In the genomic region with DNA sequence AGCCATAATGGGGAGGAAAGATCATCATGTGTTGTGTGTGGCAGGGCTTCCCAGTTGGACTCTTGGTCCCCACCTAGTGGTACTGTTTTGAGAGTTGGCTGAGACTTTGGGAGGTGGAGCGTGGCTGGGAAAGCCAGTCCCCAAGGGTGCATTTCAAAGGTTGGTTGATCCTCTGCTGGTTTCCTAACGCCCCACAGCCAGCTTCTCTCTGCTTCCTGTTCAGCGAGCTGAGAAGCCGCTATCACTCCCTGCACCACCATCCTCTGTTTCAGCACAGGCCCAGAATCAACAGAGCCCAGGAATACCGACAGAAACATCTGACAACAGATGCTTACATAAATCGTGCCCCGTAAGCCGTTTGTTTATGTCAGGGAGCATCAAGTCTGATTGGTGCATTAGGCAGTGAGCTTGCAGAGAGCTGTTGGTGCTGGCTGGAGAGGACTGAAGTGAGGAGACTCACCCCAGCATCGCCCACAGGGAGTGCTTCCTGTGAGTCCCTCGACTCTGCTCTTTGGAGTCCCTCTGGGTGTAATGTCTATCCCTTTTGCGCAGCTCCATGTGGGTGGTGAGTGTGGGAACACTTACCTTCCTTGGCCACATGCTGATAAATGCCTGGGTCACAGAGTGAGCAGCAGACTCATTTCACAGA, we compare ENCODE assay signal across 7 mouse cellular contexts.
A peak's percentile ranks its signal among the peaks of the same experiment; 100 is the strongest.
DNase-seq lines count a peak whose midpoint lies in the region; ATAC-seq and TF ChIP-seq lines count a peak whose summit lies in the region.

No protein-coding gene starts in this region.

- TF ChIP-seq POLR2A in CH12.LX (IDR thresholded peaks at IDR 0.05; ENCODE audit: low read depth, low read length) = no peak

- peak; percentile 84 for ATAC-seq in Patski
- ATAC-seq in heart, postnatal 0 days (ENCODE audit: insufficient read depth, low read depth) = peak; percentile 85
- peak; percentile 81 for ATAC-seq in lung, postnatal 0 days

- WGBS in heart, postnatal 0 days = 3% methylated on average over 11 of the region's 11 CpGs
- 3% methylated on average over 11 of the region's 11 CpGs for WGBS in lung, postnatal 0 days

- no peaks in the 10 kb centered on the region for H3K9me3 ChIP-seq in CH12.LX (replicated peaks; ENCODE audit: low read length)
- H3K9me3 ChIP-seq in heart, postnatal 0 days (replicated peaks; ENCODE audit: control insufficient read depth, low read length) = no peaks in the 10 kb centered on the region
- H3K9me3 ChIP-seq in lung, postnatal 0 days (ENCODE audit: low read length) = no peaks in the 10 kb centered on the region

- H3K9ac ChIP-seq in CH12.LX (ENCODE audit: insufficient read depth, low read depth) = no peak overlapping the region
- no peak overlapping the region for H3K9ac ChIP-seq in heart, postnatal 0 days (replicated peaks; ENCODE audit: low read depth, low read length)
- H3K9ac ChIP-seq in lung, postnatal 0 days (replicated peaks; ENCODE audit: low read depth) = no peak overlapping the region

- dilution Hi-C loops in CH12.LX (cut with MboI; ENCODE audit: extremely low pct_ligation_motif_present, extremely low pct_unique_long_range_greater_than_20kb, low sequenced_read_pairs) = no loop called here

- peak; percentile 32 to 89; a peak in 2 of 4 replicates for TF ChIP-seq CTCF in CH12.LX (conservative IDR thresholded peaks at IDR 0.05 in 1 of 2, IDR thresholded peaks at IDR 0.05 in 1 of 2; ENCODE audit: low read depth in 2 of 2, low read length in 2 of 2)
- peak; percentile 73 for TF ChIP-seq CTCF in Patski (IDR thresholded peaks at IDR 0.05)
- peak; percentile 78 for TF ChIP-seq CTCF in heart, postnatal 0 days (IDR thresholded peaks at IDR 0.05; ENCODE audit: low read depth)
- peak; percentile 73 for TF ChIP-seq CTCF in layer of hippocampus, adult 2 months (conservative IDR thresholded peaks at IDR 0.05)
- peak; percentile 75 for TF ChIP-seq CTCF in lung, postnatal 0 days (IDR thresholded peaks at IDR 0.05)

- peak; percentile 30; the same call in 1 of the 2 replicates for TF ChIP-seq EP300 in CH12.LX (IDR thresholded peaks at IDR 0.05; ENCODE audit: low read length)
- no peak for TF ChIP-seq EP300 in heart, postnatal 0 days (IDR thresholded peaks at IDR 0.05; ENCODE audit: low read depth)
- TF ChIP-seq EP300 in lung, postnatal 0 days (IDR thresholded peaks at IDR 0.05) = no peak

- no peak overlapping the region for H3K27ac ChIP-seq in CH12.LX (ENCODE audit: insufficient read depth, low read depth)
- peak overlapping the region; percentile 67 for H3K27ac ChIP-seq in heart, postnatal 0 days (ENCODE audit: low read depth)
- H3K27ac ChIP-seq in layer of hippocampus, adult 2 months = peak overlapping the region; percentile 75; the same call in 1 of the 2 replicates
- H3K27ac ChIP-seq in lung, postnatal 0 days (ENCODE audit: low read length) = no peak overlapping the region

- peak; percentile 81 for TF ChIP-seq RAD21 in CH12.LX (IDR thresholded peaks at IDR 0.05; ENCODE audit: low read depth, low read length)

- POLR2A ChIA-PET in Patski (lab: Charles Lee) = no interaction called here

- in situ Hi-C loops in CH12.LX (cut with MboI; ENCODE audit: low pct_ligation_motif_present, low pct_unique_long_range_greater_than_20kb, low sequenced_read_pairs) = no loop called here
- in situ Hi-C loops in Patski (cut with MboI; ENCODE audit: low pct_unique_long_range_greater_than_20kb) = no loop called here

- CTCF ChIA-PET in Patski (lab: Charles Lee) = interaction anchor here (0.7 to 1.5 kb wide), 3 partner anchors 9 to 288 kb away, joined by 3 read pairs; no protein-coding TSS in a partner anchor

- H3K4me3 ChIP-seq in CH12.LX (replicated peaks in 1 of 3; ENCODE audit: low read depth in 2 of 3, low read length in 2 of 3, poor library complexity in 1 of 3) = peak overlapping the region in 1 of 3 experiments; percentile 11
- no peak overlapping the region for H3K4me3 ChIP-seq in heart, postnatal 0 days (ENCODE audit: low read depth, low read length)
- no peak overlapping the region; the same call in 1 of the 2 replicates for H3K4me3 ChIP-seq in layer of hippocampus, adult 2 months
- H3K4me3 ChIP-seq in lung, postnatal 0 days (ENCODE audit: low read depth, low read length) = no peak overlapping the region

- H3K79me2 ChIP-seq in CH12.LX (replicated peaks; ENCODE audit: control insufficient read depth, extremely low read depth, insufficient read depth, poor library complexity, severe bottlenecking) = no peaks in the 10 kb centered on the region

- DNase-seq in CH12.LX (ENCODE audit: extremely low read depth) (peak; percentile 86), Patski (ENCODE audit: low read depth, low spot score) (peak; percentile 39)
- peak; percentile 54 for DNase-seq in embryo, embryonic 11.5 days (ENCODE audit: low read depth, low spot score)
- DNase-seq in heart, postnatal 0 days (ENCODE audit: low spot score) = peak; percentile 86
- DNase-seq in layer of hippocampus, adult 2 months (ENCODE audit: low spot score in 2 of 2) = peak; percentile 48 to 55
- peak; percentile 80 for DNase-seq in lung, postnatal 0 days (ENCODE audit: low spot score)
- DNase-seq in right cerebral cortex, postnatal 36 days (ENCODE audit: low spot score in 2 of 2) = peak; percentile 46 to 58

- H3K27me3 ChIP-seq in CH12.LX (replicated peaks) (peaks cover 30% of the 10 kb centered on the region), Patski (peaks cover 5% of the 10 kb centered on the region)
- no peaks in the 10 kb centered on the region for H3K27me3 ChIP-seq in heart, postnatal 0 days (ENCODE audit: control insufficient read depth, insufficient read depth, low read length)
- no peaks in the 10 kb centered on the region for H3K27me3 ChIP-seq in lung, postnatal 0 days (replicated peaks; ENCODE audit: insufficient read depth, low read length)

- no peaks in the 10 kb centered on the region for H3K36me3 ChIP-seq in CH12.LX (replicated peaks in 1 of 2; ENCODE audit: control insufficient read depth in 1 of 2, insufficient read depth in 1 of 2, low read length in 1 of 2)
- H3K36me3 ChIP-seq in heart, postnatal 0 days (replicated peaks; ENCODE audit: control insufficient read depth, insufficient read depth, low read length) = no peaks in the 10 kb centered on the region
- no peaks in the 10 kb centered on the region for H3K36me3 ChIP-seq in lung, postnatal 0 days (ENCODE audit: insufficient read depth, low read length)

- peaks cover 15 to 17% of the 10 kb centered on the region in 2 experiments for H3K4me1 ChIP-seq in CH12.LX (ENCODE audit: control insufficient read depth in 1 of 2, insufficient read depth in 2 of 2)
- peaks cover 22% of the 10 kb centered on the region for H3K4me1 ChIP-seq in heart, postnatal 0 days (ENCODE audit: control insufficient read depth, insufficient read depth)
- H3K4me1 ChIP-seq in lung, postnatal 0 days (ENCODE audit: insufficient read depth, low read depth, low read length) = peaks cover 7% of the 10 kb centered on the region; the same call in 1 of the 2 replicates

- H3K4me2 ChIP-seq in CH12.LX (ENCODE audit: insufficient read depth, low read depth, poor library complexity, severe bottlenecking) = peak overlapping the region; percentile 42
- H3K4me2 ChIP-seq in heart, postnatal 0 days (ENCODE audit: low read depth, low read length) = peak overlapping the region; percentile 42
- H3K4me2 ChIP-seq in lung, postnatal 0 days (replicated peaks; ENCODE audit: low read depth, low read length) = peak overlapping the region; percentile 35

TF ChIP-seq in CH12.LX, 34 proteins besides CTCF, POLR2A, EP300 and RAD21 (continues in another document):
- TF ChIP-seq E2F4 (IDR thresholded peaks at IDR 0.05; ENCODE audit: insufficient replicate concordance, low read depth, low read length) (no peak), CHD1 (IDR thresholded peaks at IDR 0.05; ENCODE audit: low read depth, low read length) (no peak), UBTF (IDR thresholded peaks at IDR 0.05; ENCODE audit: low read depth, low read length) (no peak), USF2 (conservative IDR thresholded peaks at IDR 0.05; ENCODE audit: low read depth, low read length) (no peak), MAZ (IDR thresholded peaks at IDR 0.05; ENCODE audit: low read depth, low read length) (no peak), NRF1 (IDR thresholded peaks at IDR 0.05; ENCODE audit: low read depth, low read length) (no peak), MAX (IDR thresholded peaks at IDR 0.05; ENCODE audit: low read length) (peak; percentile 69), MYC (IDR thresholded peaks at IDR 0.05; ENCODE audit: low read depth, low read length) (peak; percentile 79), CHD2 (IDR thresholded peaks at IDR 0.05; ENCODE audit: low read length) (no peak), TCF12 (IDR thresholded peaks at IDR 0.05; ENCODE audit: low read depth, low read length) (0 out of 2 replicates have a peak, but pooled peaks have one; percentile 34), ZC3H11A (IDR thresholded peaks at IDR 0.05; ENCODE audit: low read depth, low read length) (0 out of 2 replicates have a peak, but pooled peaks have one; percentile 17), MXI1 (IDR thresholded peaks at IDR 0.05; ENCODE audit: low read depth, low read length) (peak; percentile 14; the same call in 1 of the 2 replicates), MEF2A (IDR thresholded peaks at IDR 0.05; ENCODE audit: borderline replicate concordance, low read depth, low read length) (peak; percentile 54; the same call in 1 of the 2 replicates), RCOR1 (conservative IDR thresholded peaks at IDR 0.05; ENCODE audit: low read depth, low read length) (no peak; the same call in 1 of the 2 replicates), SIN3A (IDR thresholded peaks at IDR 0.05; ENCODE audit: low read length) (peak; percentile 70), BHLHE40 (IDR thresholded peaks at IDR 0.05; ENCODE audit: low read depth, low read length) (peak; percentile 52; the same call in 1 of the 2 replicates), PAX5 (IDR thresholded peaks at IDR 0.05; ENCODE audit: low read length) (no peak), ZMIZ1 (IDR thresholded peaks at IDR 0.05; ENCODE audit: low read depth, low read length) (no peak), ELF1 (IDR thresholded peaks at IDR 0.05; ENCODE audit: low read depth, low read length) (peak; percentile 60; the same call in 1 of the 2 replicates), USF1 (IDR thresholded peaks at IDR 0.05; ENCODE audit: low read depth, low read length) (no peak), JUN (IDR thresholded peaks at IDR 0.05; ENCODE audit: insufficient read depth, low read depth, low read length) (no peak), HCFC1 (IDR thresholded peaks at IDR 0.05; ENCODE audit: low read depth, low read length) (no peak; the same call in 1 of the 2 replicates), SMC3 (IDR thresholded peaks at IDR 0.05; ENCODE audit: low read depth, low read length) (peak; percentile 84), IRF4 (IDR thresholded peaks at IDR 0.05; ENCODE audit: low read depth, low read length) (peak; percentile 84), GABPA (IDR thresholded peaks at IDR 0.05; ENCODE audit: insufficient replicate concordance, low read depth, low read length) (no peak), ETS1 (conservative IDR thresholded peaks at IDR 0.05; ENCODE audit: low read depth, low read length) (peak; percentile 26; the same call in 1 of the 2 replicates)

Comparison
In these comparisons a context has a peak if more than half of its experiments do, and no peak if none do; other contexts are left out.
1. H3K27ac ChIP-seq: peak in heart, postnatal 0 days (single experiment) and layer of hippocampus, adult 2 months (single experiment); none in CH12.LX (single experiment) and lung, postnatal 0 days (single experiment).
2. Peak in every context shown above with its lines, with median percentiles within 50 percentile points of each other: DNase-seq, H3K4me2 ChIP-seq, CTCF ChIP-seq and ATAC-seq.